Mouse (Mus musculus) heart, embryonic 14.5 days (tissue): ENCODE data around the gene Smim8. TPM values are rescaled to one million over a fixed set of nuclear protein-coding genes. Genes with fewer than 3 reads are reported as not detected.
"Not testable (repeated sequence)": the region's sequence is repeated elsewhere in the genome, so short reads cannot be mapped to it uniquely, and the experiment has no call there.

Experiments
- ATAC-seq: fragments of 200-750 bp; cut with Nextera tagmentation; 2 replicates; pipeline ENCODE4 v1.8.0; 2017; ENCODE audit warnings: low read depth, moderate TSS enrichment; ENCODE audit not compliant: insufficient number of reproducible peaks, insufficient read depth, low FRiP score
- H3K27ac ChIP-seq, 2 experiments: fragments of 200-500 bp in 1 of 2; fragments of 300-500 bp in 1 of 2; sonication (generic) in 1 of 2; replicated peaks in 1 of 2; 2 replicates each; pipeline ENCODE4 v1.5.1; 2012 to 2014; ENCODE audit warnings: low read depth in 2 of 2, low read length in 2 of 2, control low read depth in 1 of 2, mild to moderate bottlenecking in 1 of 2, mixed read lengths in 1 of 2; ENCODE audit not compliant: control insufficient read depth in 1 of 2, insufficient read depth in 1 of 2
- H3K27me3 ChIP-seq: fragments of 300-500 bp; sonication (generic); 2 replicates; pipeline ENCODE4 v1.6.1; 2014; ENCODE audit warnings: mild to moderate bottlenecking, low read length, control low read depth; ENCODE audit not compliant: control insufficient read depth, insufficient read depth
- H3K36me3 ChIP-seq: fragments of 300-500 bp; sonication (generic); 2 replicates; pipeline ENCODE4 v1.6.1; 2014; ENCODE audit warnings: mild to moderate bottlenecking, control low read depth, low read length, mixed read lengths; ENCODE audit not compliant: control insufficient read depth, insufficient read depth
- H3K4me1 ChIP-seq, 2 experiments: fragments of 200-500 bp in 1 of 2; fragments of 300-500 bp in 1 of 2; sonication (generic) in 1 of 2; 2 replicates each; pipeline ENCODE4 v1.6.1; 2012 to 2014; ENCODE audit warnings: low read length in 2 of 2, control low read depth in 1 of 2, mixed read lengths in 1 of 2; ENCODE audit not compliant: control insufficient read depth in 2 of 2, insufficient read depth in 2 of 2
- H3K4me2 ChIP-seq: fragments of 300-500 bp; sonication (generic); 2 replicates; pipeline ENCODE4 v1.6.1; 2014; ENCODE audit warnings: mild to moderate bottlenecking, low read length
- H3K4me3 ChIP-seq, 2 experiments: fragments of 200-500 bp in 1 of 2; fragments of 300-500 bp in 1 of 2; sonication (generic) in 1 of 2; 2 replicates each; pipeline ENCODE4 v1.5.1; 2012 to 2014; ENCODE audit warnings: low read length in 2 of 2, mild to moderate bottlenecking in 2 of 2, control low read depth in 1 of 2, low read depth in 1 of 2, moderate library complexity in 1 of 2; ENCODE audit not compliant: control insufficient read depth in 1 of 2, insufficient read depth in 1 of 2
- H3K9ac ChIP-seq: fragments of 300-500 bp; sonication (generic); 2 replicates; pipeline ENCODE4 v1.6.1; 2014; ENCODE audit warnings: mild to moderate bottlenecking, low read length
- H3K9me3 ChIP-seq: fragments of 300-500 bp; sonication (generic); 2 replicates; pipeline ENCODE4 v1.6.1; 2016; ENCODE audit warnings: low read length, control low read depth; ENCODE audit not compliant: control insufficient read depth
- WGBS: fragments of 180-500 bp; shearing (Covaris S2); extraction: QIAGEN DNeasy Blood & Tissue Kit; methylation state at CpG from one replicate; pipeline ENCODE4 v1.1.7; 2014; 5-methylcytosine and 5-hydroxymethylcytosine counted together
- polyA plus RNA-seq: library from polyadenylated mRNA; unstranded; fragments of >200 nt; fragmentation: Nextera tagmentation; extraction: Ambion mirVana; gene quantifications from 2 replicates; pipeline ENCODE4 v1.2.1, GENCODE M21; 2014

Gene Smim8
- polyA plus RNA-seq, 1 experiment from 2014 or later, result 84.5 TPM

- WGBS, result 72% methylated on average over 3 of the region's 3 CpGs
- Histone ChIP-seq H3K4me2 (no peak overlapping the region), H3K9me3 (no peaks in the 10 kb centered on the region), H3K27me3 (no peaks in the 10 kb centered on the region), H3K36me3 (no peaks in the 10 kb centered on the region), H3K9ac (no peak overlapping the region), H3K27ac (no peak overlapping the region), H3K4me1 (peaks cover 3% of the 10 kb centered on the region in 2 experiments; a peak in 2 of 4 replicates), H3K4me3 (no peak overlapping the region)
- no peak for ATAC-seq
These were observed 43.8 kb downstream of the Smim8 start for GRCm38 (mm10) chr4:34734461-34734860.

- H3K4me2 ChIP-seq, H3K9me3 ChIP-seq, ATAC-seq, H3K9ac ChIP-seq, H3K4me1 ChIP-seq, H3K27me3 ChIP-seq, H3K4me3 ChIP-seq, H3K27ac ChIP-seq, H3K36me3 ChIP-seq: not testable (repeated sequence)
- WGBS, result 37% methylated on average over 2 of the region's 2 CpGs
These were observed 44.8 kb downstream of the Smim8 start for GRCm38 (mm10) chr4:34733415-34733814.

- H3K4me3 ChIP-seq, result peak within 1 kb of the TSS; percentile 50 to 52
- H3K9ac ChIP-seq, result peak within 1 kb of the TSS; percentile 55
- peak within 1 kb of the TSS; percentile 84 for H3K4me2 ChIP-seq
- H3K4me1 ChIP-seq, result peaks cover 3% of the 10 kb centered on the region in 2 experiments; a peak in 2 of 4 replicates
- H3K36me3 ChIP-seq, result no peaks in the 10 kb centered on the region
- WGBS, result under 1% methylated on average over 38 of the region's 38 CpGs
- H3K9me3 ChIP-seq, result no peaks in the 10 kb centered on the region
- ATAC-seq, result peak; percentile 86
- no peak within 1 kb of the TSS for H3K27ac ChIP-seq
- H3K27me3 ChIP-seq, result no peaks in the 10 kb centered on the region
These were observed 48.3 kb downstream of the Smim8 start, which contains the start of gene Cfap206 for GRCm38 (mm10) chr4:34729851-34730341. Gene Cfap206, minus strand, starts transcription at chr4:34730206.

- H3K36me3 ChIP-seq, H3K4me1 ChIP-seq, H3K9ac ChIP-seq, H3K27me3 ChIP-seq, H3K4me3 ChIP-seq, ATAC-seq, H3K27ac ChIP-seq, H3K4me2 ChIP-seq, H3K9me3 ChIP-seq: not testable (repeated sequence)
- WGBS, result 80% methylated on average over 3 of the region's 3 CpGs
These were observed 52.5 kb downstream of the Smim8 start for GRCm38 (mm10) chr4:34725710-34726109.

GRCm38 (mm10) chr4:34724306-34724705, 53.9 kb downstream of the Smim8 start:
- Histone ChIP-seq H3K4me3 (no peak overlapping the region), H3K36me3 (no peaks in the 10 kb centered on the region), H3K27me3 (no peaks in the 10 kb centered on the region), H3K9me3 (peaks cover 7% of the 10 kb centered on the region; the same call in 1 of the 2 replicates), H3K27ac (no peak overlapping the region), H3K4me2 (no peak overlapping the region), H3K9ac (no peak overlapping the region), H3K4me1 (no peaks in the 10 kb centered on the region)
- 73% methylated on average over 4 of the region's 4 CpGs for WGBS
- no peak for ATAC-seq

- Histone ChIP-seq H3K27ac (no peak overlapping the region), H3K4me1 (no peaks in the 10 kb centered on the region), H3K36me3 (no peaks in the 10 kb centered on the region), H3K27me3 (no peaks in the 10 kb centered on the region), H3K9ac (no peak overlapping the region), H3K4me3 (no peak overlapping the region), H3K4me2 (no peak overlapping the region), H3K9me3 (peaks cover 13% of the 10 kb centered on the region; the same call in 1 of the 2 replicates)
- ATAC-seq, result no peak
- WGBS, result 69% methylated on average over 4 of the region's 4 CpGs
These were observed 55.0 kb downstream of the Smim8 start for GRCm38 (mm10) chr4:34723186-34723585.

- Histone ChIP-seq H3K27ac (no peak overlapping the region), H3K27me3 (no peaks in the 10 kb centered on the region), H3K9me3 (peaks cover 13% of the 10 kb centered on the region; the same call in 1 of the 2 replicates), H3K4me1 (no peaks in the 10 kb centered on the region), H3K4me2 (no peak overlapping the region), H3K9ac (no peak overlapping the region), H3K36me3 (no peaks in the 10 kb centered on the region), H3K4me3 (no peak overlapping the region)
- WGBS, result 82% methylated on average over 7 of the region's 7 CpGs
- ATAC-seq, result no peak
These were observed 57.9 kb downstream of the Smim8 start for GRCm38 (mm10) chr4:34720127-34720895.
